Mouse (Mus musculus): ENCODE data around the gene Rasl12. TPM values are rescaled to one million over a fixed set of nuclear protein-coding genes. Genes with fewer than 3 reads are reported as not detected.

Gene Rasl12
- polyA plus RNA-seq, 1 experiment from 2014 or later: 6.1 TPM

- no peaks in the 10 kb centered on the region for H3K27me3 ChIP-seq
- H3K4me2 ChIP-seq (replicated peaks): peak within 1 kb of the TSS; percentile 68
- H3K4me3 ChIP-seq: peak within 1 kb of the TSS; percentile 69
- under 1% methylated on average over 51 of the region's 53 CpGs for WGBS
- H3K4me1 ChIP-seq: peaks cover 25% of the 10 kb centered on the region
- peak within 1 kb of the TSS; percentile 87 for H3K27ac ChIP-seq (replicated peaks)
- peak; percentile 97 for ATAC-seq (replicated peaks)
- no peaks in the 10 kb centered on the region for H3K9me3 ChIP-seq
- peaks cover 10% of the 10 kb centered on the region for H3K36me3 ChIP-seq
- H3K9ac ChIP-seq (replicated peaks): peak within 1 kb of the TSS; percentile 82
Observed at GRCm38 (mm10) chr9:65460732-65461442, 62.6 kb downstream of the Rasl12 start, which contains the start of gene Spg21. Gene Spg21, plus strand, starts transcription at chr9:65460947.

GRCm38 (mm10) chr9:65462544-65462943 is 64.2 kb downstream of the Rasl12 start:
- H3K27ac ChIP-seq (replicated peaks): no peak overlapping the region
- H3K36me3 ChIP-seq: peaks cover 21% of the 10 kb centered on the region
- H3K4me2 ChIP-seq (replicated peaks): no peak overlapping the region
- H3K4me1 ChIP-seq: peaks cover 25% of the 10 kb centered on the region
- no peak for ATAC-seq (replicated peaks)
- no peak overlapping the region for H3K9ac ChIP-seq (replicated peaks)
- no peaks in the 10 kb centered on the region for H3K27me3 ChIP-seq
- no peak overlapping the region for H3K4me3 ChIP-seq
- H3K9me3 ChIP-seq: no peaks in the 10 kb centered on the region
- WGBS: 73% methylated on average over 5 of the region's 5 CpGs

- H3K9me3 ChIP-seq: no peaks in the 10 kb centered on the region
- 94% methylated on average over 6 of the region's 6 CpGs for WGBS
Observed at GRCm38 (mm10) chr9:65464161-65464560, 65.9 kb downstream of the Rasl12 start.

More at GRCm38 (mm10) chr9:65464161-65464560, 65.9 kb downstream of the Rasl12 start:
- peaks cover 27% of the 10 kb centered on the region for H3K36me3 ChIP-seq
- H3K27me3 ChIP-seq: no peaks in the 10 kb centered on the region
- no peak overlapping the region for H3K27ac ChIP-seq (replicated peaks)
- H3K4me2 ChIP-seq (replicated peaks): no peak overlapping the region
- ATAC-seq (replicated peaks): no peak
- no peak overlapping the region for H3K4me3 ChIP-seq
- H3K9ac ChIP-seq (replicated peaks): no peak overlapping the region
- H3K4me1 ChIP-seq: peaks cover 25% of the 10 kb centered on the region

Other genes starting within 250 kb of the Rasl12 start
- gene Parp16, start 203.2 kb upstream of the Rasl12 start, polyA plus RNA-seq (2015; fragmentation: Nextera tagmentation; extraction: Ambion mirVana): 4.9 and 5.1 TPM in 2 replicates
- 0.42 and 0.55 TPM in 2 replicates for gene Cilp, start 133.3 kb upstream of the Rasl12 start, polyA plus RNA-seq (2015; fragmentation: Nextera tagmentation; extraction: Ambion mirVana)
- gene Clpx, start 104.2 kb upstream of the Rasl12 start, polyA plus RNA-seq (2015; fragmentation: Nextera tagmentation; extraction: Ambion mirVana): 45.7 and 47.3 TPM in 2 replicates
- gene Pdcd7, start 52.4 kb upstream of the Rasl12 start, polyA plus RNA-seq (2015; fragmentation: Nextera tagmentation; extraction: Ambion mirVana): 9.7 and 10.3 TPM in 2 replicates
- 0.83 and 0.92 TPM in 2 replicates for gene Ubap1l, start 37.5 kb upstream of the Rasl12 start, polyA plus RNA-seq (2015; fragmentation: Nextera tagmentation; extraction: Ambion mirVana)
- gene Kbtbd13, start 6.9 kb upstream of the Rasl12 start, polyA plus RNA-seq (2015; fragmentation: Nextera tagmentation; extraction: Ambion mirVana): 0.56 and 1.00 TPM in 2 replicates
- gene Slc51b, start 24.4 kb downstream of the Rasl12 start, polyA plus RNA-seq (2015; fragmentation: Nextera tagmentation; extraction: Ambion mirVana): not detected in 2 replicates
- gene Mtfmt, start 37.3 kb downstream of the Rasl12 start, polyA plus RNA-seq (2015; fragmentation: Nextera tagmentation; extraction: Ambion mirVana): 23.6 and 26.0 TPM in 2 replicates
- 133 and 139 TPM in 2 replicates for gene Spg21, start 62.4 kb downstream of the Rasl12 start, polyA plus RNA-seq (2015; fragmentation: Nextera tagmentation; extraction: Ambion mirVana)
- gene Ankdd1a, start 121.7 kb downstream of the Rasl12 start, polyA plus RNA-seq (2015; fragmentation: Nextera tagmentation; extraction: Ambion mirVana): 0.23 and 0.26 TPM in 2 replicates
- 5.1 and 5.2 TPM in 2 replicates for gene Plekho2, start 181.5 kb downstream of the Rasl12 start, polyA plus RNA-seq (2015; fragmentation: Nextera tagmentation; extraction: Ambion mirVana)
- 11.8 and 12.4 TPM in 2 replicates for gene Pif1, start 188.7 kb downstream of the Rasl12 start, polyA plus RNA-seq (2015; fragmentation: Nextera tagmentation; extraction: Ambion mirVana)
- gene Rbpms2, start 231.1 kb downstream of the Rasl12 start, polyA plus RNA-seq (2015; fragmentation: Nextera tagmentation; extraction: Ambion mirVana): 3.3 and 3.6 TPM in 2 replicates